Mouse (Mus musculus): ENCODE results near the gene Espl1.
A peak's percentile ranks its signal among the peaks of the same experiment; 100 is the strongest.

Espl1 gene

DNA sequence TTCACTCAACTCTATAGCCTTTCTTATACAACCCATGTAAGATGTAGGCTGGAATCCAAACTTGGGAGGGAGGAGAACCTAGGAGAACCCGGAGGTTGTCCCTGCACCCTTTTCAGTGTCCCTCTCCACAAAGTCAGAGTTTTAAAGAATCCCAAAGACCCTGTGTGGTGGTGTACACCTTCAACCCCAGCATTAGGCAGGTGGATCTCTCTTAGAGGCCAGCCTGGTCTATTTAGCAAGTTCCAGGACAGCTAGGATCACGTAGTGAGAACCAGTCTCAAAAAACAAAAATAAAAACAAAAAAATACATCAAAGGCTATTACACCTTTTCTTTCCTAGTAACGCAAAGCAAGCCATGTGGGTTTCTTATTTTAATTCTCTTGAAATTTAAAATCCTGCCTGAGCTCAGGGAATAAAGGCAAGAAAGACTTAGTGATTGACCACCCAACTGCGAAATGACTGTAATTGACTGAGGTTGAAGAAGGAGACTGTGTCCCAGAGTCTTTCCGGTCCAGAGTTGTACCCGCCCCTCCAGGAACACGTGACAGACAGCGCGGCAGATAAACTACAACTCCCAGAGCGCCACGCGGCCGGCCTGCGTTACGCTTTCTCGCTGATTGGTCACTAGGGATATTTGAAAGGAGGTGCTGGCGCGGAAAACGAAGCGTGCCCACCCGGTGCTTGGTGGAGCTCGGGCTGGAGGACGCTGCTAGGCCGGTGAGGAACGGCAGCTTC is at the start of gene Espl1:
TSS of gene Espl1 (plus strand) at position 634 of the 735 bp plus-strand sequence.
- peak; percentile 97 for DNase-seq

DNA sequence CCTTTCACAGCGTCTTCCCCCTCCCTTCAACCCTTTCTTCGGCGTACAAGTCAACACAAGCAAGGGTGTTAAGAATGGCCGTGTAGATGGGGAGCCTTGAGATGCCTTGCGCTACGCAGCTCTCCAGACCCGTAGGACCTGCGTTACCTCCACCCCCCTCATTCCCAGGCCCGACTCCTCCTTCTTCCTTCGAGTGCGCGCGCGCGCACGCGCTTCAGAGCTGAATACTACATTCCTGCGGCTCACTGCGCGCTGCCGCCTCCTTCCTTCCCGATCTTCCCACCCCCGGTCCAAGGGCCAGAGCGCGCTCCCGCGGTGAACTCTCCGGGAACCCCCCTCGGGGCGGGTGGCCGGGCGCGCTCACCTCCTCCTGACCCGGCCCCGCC is 49.2 kb upstream of the Espl1 start:
- peak; percentile 99 for DNase-seq

DNA sequence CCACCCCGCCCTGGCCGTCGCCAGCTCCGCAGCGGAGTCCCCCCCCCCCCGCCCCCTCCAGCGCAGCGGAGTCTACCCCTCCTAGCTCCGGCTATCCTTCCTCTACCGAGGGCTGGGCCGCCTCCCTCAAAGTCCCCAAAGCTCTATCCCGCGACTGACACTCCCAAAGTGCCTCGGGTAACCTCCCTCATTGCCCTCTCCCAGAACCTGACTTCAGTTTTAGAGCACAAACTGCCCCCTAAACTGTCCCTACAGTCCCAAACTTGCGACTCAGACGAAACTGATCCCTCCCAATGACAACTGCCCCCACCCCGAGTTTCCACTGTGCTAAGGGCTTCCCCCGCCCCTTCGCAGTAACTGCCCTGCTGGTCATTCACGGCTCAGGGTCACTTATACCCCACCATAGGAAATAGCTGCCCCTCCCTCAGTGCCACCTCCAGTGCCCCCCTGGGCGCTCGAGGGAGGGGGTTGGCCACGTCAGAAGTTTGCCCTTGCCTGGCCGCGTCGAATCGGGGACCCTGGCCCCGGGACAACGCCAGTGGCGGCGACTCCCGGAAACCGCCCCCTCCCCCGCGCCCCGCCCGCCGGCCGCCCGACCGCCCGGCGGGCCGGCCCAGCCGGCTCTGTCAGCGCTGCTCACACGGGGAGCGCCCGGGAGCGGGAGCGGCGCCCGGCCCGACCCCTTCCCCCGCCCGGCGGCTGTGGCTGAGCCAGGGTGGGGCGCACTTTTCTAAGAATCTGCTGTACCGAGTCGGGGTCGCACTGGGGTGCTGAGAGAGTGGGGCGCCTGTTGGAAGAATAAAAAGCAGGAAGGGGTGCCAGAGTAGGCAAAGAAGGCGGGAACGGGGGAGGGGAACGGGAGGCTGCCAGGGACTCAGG is 48.6 kb upstream of the Espl1 start:
- peak; percentile 91 for DNase-seq

DNA sequence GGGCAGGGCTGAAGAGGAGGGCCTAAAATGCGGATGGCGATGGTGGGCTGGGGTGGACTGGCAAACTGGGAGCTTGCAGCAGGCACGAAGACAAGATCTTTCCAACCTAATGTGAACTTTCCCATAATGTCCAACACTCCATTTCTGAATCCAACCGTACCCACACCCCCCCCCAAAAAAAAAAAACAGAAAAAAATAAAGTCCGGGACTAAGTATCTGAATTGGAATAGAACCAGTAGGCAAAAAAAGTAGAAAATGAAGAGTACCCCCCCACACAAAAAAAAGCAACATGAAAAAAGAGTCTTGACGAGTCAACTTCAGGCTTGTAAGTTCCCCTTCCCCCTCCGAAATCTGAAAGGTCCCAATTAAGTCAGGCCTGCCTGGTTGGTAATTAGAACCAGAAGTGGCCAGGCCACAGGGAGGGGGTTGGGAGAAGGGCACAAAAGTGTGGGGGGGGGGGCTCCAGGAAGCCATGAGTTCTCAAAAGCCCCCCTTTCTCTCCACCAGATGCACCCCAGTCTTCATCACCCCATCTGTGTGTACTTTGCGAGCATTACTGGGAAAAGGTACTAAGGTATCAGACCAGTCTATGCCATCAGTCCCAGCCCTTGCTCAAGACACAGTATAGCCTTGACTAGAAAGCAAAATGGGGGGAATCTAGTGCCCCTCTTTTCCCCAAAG is 47.8 kb upstream of the Espl1 start:
- no peak for DNase-seq

DNA sequence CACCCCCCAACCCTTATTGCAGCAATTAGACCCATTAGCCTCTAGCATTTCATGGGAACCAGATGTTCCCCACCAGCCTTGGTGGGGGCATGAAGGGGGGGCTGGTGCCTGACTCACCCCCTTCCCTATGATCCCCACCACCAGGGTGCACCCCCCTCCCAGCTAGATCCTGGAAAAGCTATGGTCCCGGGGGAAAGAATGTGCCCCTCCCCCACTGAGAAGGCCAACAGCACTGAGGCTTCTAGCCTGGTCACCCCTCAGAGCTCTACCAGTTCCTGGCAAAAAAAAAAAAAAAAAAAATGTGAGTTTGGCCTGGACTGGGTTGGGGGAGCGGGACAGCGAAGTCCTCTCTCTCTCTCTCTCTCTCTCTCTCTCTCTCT is 47.3 kb upstream of the Espl1 start:
- peak; percentile 64 for DNase-seq

DNA sequence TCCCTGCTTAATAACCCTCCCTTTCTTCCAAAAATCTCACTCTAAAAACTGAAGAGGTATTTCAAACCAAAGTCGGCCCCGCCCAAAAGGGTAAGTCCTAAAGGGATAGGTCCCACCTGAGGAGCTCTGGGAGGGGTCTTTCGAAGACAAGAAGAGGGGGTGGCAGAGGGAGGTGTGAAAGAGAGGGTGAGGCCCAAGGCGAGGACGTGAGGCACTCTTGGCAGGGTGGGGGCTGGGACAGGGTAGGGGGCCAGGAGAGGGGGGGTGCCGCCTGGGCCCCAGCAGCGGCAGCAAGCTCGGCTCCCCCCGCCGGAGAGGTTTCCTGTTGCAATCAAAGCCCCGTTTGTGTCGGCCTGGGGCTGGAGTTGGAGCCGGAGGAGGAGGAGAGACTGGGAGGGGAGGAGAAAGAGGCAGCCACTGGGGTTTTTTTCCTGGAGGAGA is 46.8 kb upstream of the Espl1 start:
- peak; percentile 76 for DNase-seq

DNA sequence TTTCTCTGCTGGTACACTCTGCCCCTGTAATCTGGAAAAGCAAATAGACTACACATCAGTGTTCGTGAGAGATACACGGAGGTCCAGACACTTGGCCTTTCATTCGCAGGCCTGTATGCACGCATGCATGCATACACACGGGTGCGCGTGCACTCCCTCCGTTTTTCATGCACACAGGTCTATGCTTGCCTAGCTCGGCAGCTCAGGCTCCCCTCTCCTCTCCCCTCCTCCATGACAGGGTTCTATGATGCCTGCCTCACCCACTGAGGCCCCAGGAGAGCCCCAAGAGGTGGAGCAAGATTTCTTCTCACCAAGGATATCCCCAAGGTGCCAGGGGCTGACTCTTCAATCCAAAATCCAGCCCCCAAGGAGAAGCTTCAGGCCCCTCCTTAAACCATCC is 46.1 kb upstream of the Espl1 start:
- DNase-seq = no peak

DNA sequence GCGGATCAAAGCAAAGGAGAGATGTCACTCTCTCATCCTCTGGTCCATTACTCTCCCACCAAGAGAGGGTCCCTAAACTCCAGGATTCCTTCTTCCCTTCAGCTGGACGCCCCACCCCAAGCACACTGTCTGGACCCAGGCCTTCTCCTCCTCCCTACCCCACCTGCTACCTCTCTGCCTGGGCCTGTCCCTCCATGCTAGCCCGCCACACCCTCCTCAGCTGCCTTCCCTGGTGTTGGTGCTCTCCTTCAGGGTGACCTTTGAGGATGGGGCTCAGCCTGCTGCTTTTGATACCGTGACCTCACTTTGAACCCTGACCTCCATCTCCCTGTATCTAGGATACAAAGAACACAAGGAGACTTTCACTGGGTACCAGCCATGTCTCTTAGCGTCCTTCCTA is 45.5 kb upstream of the Espl1 start:
- no peak for DNase-seq

DNA sequence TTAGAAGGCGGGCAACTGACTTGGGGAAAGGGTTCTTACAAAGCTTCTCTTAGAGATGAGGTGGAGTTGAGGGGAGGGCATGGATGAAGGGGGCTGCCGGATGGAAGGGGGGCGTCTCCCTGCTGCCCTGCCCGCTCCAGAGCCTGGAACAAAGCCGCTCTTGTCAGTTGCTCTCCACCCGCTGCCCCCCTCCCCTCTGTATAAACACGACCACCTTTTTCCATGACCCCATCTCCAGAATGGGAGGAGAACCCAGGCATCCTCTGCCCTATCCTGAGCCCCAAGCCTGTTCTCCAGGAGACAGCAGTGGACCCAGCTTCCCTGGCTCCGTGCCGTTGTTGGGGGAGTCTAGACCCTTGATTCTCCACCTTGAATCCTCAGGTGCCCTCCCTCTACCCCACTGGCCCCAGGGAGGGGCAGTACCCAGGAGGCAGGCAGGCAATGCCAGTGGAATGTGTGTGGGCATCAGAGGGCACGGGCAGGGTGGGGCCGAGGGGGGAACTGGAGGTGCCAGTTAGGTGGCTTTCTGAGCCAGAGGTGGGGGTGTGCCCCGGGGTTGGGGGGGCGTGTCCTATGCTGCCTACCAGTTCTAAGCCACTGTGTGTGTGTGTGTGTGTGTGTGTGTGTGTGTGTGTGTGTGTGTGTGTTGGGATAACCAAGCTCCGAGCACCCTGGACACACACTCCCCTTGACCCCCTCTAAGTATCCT is 40.4 kb upstream of the Espl1 start:
- peak; percentile 76 for DNase-seq

DNA sequence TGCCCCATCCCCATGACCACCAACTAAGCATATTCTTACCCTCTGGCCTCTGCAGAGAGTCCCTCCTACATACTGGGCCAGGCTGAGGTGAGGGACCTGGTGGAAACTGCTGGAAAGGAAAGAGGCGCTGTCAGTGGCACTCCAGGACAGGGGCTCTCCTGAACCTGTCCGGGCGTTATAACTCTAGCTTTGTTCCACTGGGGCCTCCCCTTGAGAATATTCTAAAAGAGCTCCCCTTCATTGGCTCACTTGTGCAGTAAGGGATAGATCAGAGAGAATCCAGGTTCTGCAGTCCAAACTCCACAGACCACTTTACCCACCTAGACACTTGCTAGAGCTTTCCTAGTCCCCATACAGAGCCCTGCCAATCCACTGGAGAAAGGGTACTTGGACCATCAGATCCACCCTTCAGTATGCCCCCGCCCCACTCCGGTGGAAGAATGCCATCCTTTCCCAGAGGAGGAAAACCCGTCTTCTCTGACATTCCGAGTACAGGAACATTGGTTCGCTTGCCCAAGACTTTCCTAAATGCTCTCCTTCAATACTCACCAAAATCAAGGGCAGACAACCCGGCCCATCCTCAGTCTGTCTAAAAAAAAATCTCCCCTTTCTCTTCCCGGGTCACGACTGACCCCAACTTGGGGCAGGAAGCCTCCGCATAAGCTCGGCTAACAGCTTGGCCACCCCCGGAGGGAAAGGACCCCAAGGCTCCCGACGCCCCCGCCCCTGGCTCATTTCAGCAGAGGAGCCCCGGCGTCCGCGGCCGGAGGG is 39.5 kb upstream of the Espl1 start:
- no peak for DNase-seq

DNA sequence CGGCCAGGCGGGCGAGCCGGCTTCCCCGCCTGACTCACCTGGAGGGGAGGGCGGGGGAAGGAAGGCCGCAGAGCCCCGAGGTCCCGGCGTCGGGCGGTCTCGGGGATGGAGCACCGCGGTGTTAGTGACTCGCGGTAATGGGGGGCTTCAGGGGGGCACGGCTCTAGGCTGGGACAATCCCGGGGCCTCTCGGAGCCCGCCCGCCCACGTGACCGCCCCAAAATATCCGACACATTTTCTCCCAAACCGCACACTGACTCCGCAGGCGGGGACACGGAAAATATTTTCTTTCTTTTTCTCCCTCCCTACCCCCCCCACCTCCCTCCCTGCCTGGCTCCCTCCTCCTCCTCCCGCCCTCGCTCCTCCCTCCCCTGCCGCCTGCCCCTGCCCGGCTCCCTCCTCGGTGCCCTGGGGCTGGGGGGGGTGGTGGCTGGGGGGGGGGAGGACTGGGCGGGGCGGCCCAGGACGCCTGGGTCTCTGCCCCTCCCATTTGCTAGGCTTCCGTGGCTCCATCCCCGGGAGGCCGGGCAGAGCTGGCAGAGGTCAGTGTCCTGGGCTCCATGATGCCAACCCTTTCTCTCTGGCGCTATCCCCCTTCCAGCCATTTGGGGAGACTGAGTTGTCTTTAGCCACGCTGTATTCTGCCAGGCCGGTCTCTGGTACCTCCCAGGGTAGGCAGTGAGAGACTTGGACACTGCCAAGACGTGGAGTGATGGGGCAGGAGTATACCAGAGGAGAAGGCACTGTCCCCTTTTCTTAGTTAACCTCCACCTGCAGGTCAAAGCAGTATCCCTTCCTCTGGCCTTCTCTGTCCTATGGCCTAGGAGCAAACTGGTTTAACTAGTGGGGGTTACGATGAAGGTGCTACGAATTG is 38.6 kb upstream of the Espl1 start, which contains the start of gene Rarg:
TSS of gene Rarg (minus strand) at position 316 of the 874 bp plus-strand sequence.
- DNase-seq = peak; percentile 79

DNA sequence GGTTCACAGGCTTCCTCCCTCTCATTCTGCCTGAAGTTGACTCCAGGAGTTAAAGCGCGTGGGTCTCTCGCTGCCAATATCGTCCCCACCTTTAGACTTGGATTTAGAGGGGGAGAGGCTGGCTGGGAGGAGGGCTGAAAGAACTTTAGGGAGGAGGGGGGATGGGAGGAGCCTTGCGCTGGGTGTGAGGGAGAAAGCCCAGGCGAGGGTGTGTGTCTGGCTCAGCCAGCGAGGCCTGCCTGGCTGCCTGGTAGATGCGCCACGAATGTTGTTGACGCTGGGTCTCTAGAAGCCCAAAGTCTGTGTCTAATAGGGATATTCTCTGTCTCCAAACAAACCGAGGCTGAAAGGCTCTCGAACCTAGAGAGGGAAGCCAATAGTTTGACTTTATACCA is 38.0 kb upstream of the Espl1 start:
- DNase-seq = peak; percentile 85

DNA sequence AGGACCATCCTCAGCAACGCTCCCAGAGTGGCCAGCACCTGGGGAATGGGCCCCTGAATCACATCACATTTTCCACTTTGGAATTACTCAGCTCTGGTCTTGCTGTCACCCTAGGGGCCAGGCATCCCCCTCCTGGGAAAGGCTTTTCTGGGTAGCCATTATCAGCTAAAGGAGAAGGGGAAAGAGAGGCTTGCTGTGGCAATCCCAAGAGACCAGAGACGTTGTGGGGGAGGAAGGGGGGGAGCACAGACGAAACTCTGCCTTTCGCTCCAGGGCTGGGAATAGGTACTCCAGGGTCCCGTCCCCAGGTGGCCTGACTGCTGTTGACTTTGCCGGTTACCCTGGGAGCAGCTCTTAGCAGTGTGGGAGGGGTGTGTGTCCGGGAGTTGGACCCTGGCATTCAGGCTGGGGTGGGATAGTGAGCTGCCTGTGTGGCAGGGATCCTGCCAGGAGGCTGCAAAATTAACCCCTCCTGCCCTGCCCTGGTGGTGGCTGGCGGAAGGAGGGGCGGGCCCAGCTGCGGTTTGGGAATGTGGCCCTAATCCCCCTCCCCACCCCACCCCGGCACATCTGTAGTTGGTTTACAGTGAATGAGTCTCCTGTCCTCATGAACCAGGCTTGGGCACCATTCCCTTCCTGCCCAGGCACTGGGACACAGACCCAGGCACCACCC is 37.3 kb upstream of the Espl1 start:
- no peak for DNase-seq

DNA sequence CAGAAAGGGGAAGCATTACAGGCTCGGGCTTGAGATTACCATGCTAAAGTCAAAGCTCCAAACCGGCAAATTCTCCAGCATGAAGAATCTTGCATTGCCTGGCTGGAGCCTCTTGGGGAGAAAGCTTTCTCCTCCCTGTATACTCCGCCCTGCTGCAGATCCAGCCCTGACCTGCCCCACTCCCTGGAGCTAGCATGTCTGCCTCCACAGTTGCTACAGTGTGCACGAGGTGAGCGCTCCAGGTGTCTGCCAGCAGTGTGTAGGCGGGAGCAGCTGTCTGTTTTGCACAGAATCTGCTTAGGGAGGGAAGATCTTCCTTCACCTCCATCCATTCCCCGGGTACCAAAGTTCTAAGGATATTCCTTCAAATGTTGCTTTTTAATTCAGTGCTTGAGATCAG is 33.5 kb upstream of the Espl1 start:
- DNase-seq = no peak

DNA sequence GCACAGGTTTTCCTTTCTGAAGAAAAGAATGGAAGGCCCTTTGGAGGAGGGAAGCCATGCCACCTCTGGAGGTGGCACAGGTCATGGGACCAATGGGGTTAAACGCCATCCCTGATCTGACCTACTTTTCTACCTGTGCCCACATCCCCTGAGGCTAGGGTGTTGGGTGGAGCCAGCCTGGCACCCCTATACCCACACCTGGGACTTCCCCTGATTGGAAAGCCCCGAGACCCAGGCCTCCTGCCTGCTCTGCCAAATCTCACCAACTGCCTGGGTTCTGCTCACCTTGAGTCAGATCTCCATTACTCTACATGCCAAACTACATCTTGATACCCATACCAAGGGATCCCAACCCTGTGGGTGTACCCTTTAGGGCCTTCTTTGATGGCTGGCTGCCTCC is 33.0 kb upstream of the Espl1 start:
- no peak for DNase-seq

DNA sequence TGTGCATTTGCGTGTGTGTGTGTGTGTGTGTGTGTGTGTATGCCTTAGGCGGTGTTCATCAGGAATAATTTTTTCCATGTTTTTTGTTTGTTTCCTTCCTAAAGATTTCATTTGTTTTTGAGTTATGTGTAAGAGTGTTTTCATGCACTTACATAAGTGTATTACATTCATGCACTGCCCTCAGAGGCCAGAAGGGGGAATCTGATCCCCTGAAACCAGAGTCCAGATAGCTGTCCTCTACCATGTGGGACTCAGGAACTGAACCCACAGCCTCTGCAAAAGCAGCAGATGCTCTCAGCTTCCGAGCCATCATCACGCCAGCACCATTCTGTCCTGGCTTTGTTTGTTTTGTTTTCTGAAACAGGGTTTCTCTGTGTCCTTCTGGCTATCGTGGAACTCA is 30.5 kb upstream of the Espl1 start:
- no peak for DNase-seq

DNA sequence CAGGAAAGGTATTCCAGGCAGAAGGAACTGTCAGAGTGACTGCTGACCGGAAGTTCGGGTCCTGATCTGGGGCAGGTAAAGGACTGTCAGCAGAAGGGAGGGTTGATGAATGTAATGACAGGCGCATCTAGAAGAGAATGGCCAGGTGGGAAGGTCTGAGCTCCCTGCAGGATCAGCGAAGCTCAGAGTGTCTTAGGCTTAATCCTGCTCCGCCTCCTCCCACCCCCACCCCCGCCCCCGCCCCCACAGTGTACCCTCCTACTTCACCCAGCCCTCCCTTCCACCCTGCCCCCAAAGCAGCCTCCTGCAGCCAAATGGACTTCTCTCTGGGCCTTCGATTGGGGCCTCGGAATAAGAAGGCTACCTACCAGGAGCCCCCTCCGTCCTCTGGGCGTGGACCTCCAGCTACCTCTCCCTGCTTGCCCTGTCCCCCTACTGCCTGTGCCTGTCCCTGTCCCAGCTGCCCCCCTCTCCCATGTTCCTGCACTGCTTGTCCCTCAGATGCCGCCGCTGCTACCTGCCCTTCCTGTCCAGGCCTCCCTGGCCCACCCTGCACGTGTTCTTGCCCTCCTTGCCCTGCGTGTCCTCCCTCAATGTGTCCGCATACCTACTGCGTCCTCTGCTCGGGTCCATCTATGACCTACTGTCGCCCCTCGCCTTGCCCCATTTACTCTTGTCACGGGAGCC is 25.6 kb upstream of the Espl1 start, which contains the start of gene Gm9918:
TSS of gene Gm9918 (plus strand) at position 290 of the 687 bp plus-strand sequence.
- DNase-seq = no peak

DNA sequence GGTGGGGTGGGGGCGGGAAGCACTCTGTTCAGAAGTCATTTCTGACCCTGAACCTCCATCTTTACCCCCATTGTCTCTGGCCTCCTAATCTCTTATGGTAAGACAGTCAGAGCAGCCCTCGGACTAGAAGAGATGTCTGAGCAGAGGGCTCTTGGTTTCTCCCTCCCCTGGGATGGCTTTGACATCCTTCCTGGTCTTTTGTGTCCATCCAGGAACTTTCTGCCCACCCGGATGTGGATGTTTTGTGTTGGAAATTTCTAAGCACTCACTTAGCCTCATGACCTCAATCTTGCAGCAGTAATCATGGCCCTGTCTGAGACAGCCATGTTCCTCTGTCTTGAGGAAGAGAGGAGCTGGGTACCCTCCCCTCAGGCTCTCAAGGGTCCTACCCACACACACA is 24.6 kb upstream of the Espl1 start:
- peak; percentile 57 for DNase-seq

DNA sequence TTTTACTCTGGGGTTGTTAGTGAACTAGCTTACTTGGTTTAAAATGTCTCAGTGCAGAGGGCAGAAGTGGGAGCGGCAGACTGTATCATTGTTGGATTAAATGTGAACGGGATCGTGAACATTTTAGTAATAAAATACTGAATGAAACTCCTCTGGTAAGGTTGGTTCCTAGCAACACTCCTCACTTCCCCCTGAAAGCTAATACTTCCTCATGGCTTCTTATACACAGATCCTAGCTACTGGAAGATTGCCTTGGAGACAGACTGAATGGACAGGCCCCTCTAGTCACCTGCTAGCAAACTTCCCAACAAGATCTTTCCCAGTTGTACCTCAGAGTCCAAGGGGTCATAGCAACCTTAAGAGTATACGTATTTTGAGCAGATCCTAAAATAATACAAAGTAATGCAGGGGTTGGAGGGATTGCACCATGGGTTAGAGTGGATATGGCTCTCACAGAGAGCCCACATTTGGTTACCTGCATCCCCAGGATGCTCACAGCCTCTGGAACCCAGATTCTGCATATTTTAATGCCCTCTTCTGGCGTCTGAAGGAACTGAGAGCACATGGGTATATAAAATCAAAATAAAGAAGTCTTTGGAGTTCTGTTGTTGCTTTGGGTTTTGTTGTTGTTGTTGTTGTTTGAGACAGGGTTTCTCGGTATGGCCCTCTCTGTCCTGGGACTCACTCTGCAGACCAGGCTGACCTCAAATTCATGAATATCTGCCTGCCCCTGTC is 21.9 kb upstream of the Espl1 start:
- no peak for DNase-seq
